Mouse (Mus musculus) heart, embryonic 15.5 days (tissue): Measurements from ENCODE around the gene Fam227b. TPM values are rescaled to one million over a fixed set of nuclear protein-coding genes. Genes with fewer than 3 reads are reported as not detected.
A peak's percentile ranks its signal among the peaks of the same experiment; 100 is the strongest.

Experiments used
- ATAC-seq: fragments of 200-750 bp; cut with Nextera tagmentation; replicated peaks from 2 replicates; pipeline ENCODE4 v1.8.0; 2017; ENCODE audit warnings: low read depth, moderate TSS enrichment; ENCODE audit not compliant: insufficient number of reproducible peaks, insufficient read depth, low FRiP score
- H3K27ac ChIP-seq: fragments of 300-500 bp; sonication (generic); 2 replicates; pipeline ENCODE4 v1.5.1; 2015; ENCODE audit warnings: mild to moderate bottlenecking, inconsistent platforms
- H3K27me3 ChIP-seq: fragments of 300-500 bp; sonication (generic); 2 replicates; pipeline ENCODE4 v1.6.1; 2015; ENCODE audit warnings: inconsistent platforms
- H3K36me3 ChIP-seq: fragments of 300-500 bp; sonication (generic); 2 replicates; pipeline ENCODE4 v1.6.1; 2015; ENCODE audit warnings: mild to moderate bottlenecking, inconsistent platforms
- H3K4me1 ChIP-seq: fragments of 300-500 bp; sonication (generic); replicated peaks from 2 replicates; pipeline ENCODE4 v1.6.1; 2015; ENCODE audit warnings: inconsistent platforms
- H3K4me2 ChIP-seq: fragments of 300-500 bp; sonication (generic); 2 replicates; pipeline ENCODE4 v1.6.1; 2015; ENCODE audit warnings: inconsistent platforms, mild to moderate bottlenecking, moderate library complexity
- H3K4me3 ChIP-seq: fragments of 300-500 bp; sonication (generic); 2 replicates; pipeline ENCODE4 v1.5.1; 2015; ENCODE audit warnings: mild to moderate bottlenecking, inconsistent platforms
- H3K9ac ChIP-seq: fragments of 300-500 bp; sonication (generic); 2 replicates; pipeline ENCODE4 v1.6.1; 2015; ENCODE audit warnings: mild to moderate bottlenecking, inconsistent platforms
- H3K9me3 ChIP-seq: fragments of 300-500 bp; sonication (generic); replicated peaks from 2 replicates; pipeline ENCODE4 v1.6.1; 2016; ENCODE audit warnings: inconsistent platforms
- whole genome bisulfite sequencing: fragments of 180-500 bp; shearing (Covaris S2); methylation state at CpG from one replicate; pipeline ENCODE4 v1.1.7; 2015; ENCODE audit warnings: mixed read lengths; 5-methylcytosine and 5-hydroxymethylcytosine counted together
- polyA plus RNA-seq: library from polyadenylated mRNA; unstranded; fragments of >200 nt; fragmentation: Nextera tagmentation; extraction: Ambion mirVana; gene quantifications from 2 replicates; pipeline ENCODE4 v1.2.1, GENCODE M21; 2015

The Fam227b gene
- polyA plus RNA-seq, 1 experiment from 2014 or later, result not detected

DNA sequence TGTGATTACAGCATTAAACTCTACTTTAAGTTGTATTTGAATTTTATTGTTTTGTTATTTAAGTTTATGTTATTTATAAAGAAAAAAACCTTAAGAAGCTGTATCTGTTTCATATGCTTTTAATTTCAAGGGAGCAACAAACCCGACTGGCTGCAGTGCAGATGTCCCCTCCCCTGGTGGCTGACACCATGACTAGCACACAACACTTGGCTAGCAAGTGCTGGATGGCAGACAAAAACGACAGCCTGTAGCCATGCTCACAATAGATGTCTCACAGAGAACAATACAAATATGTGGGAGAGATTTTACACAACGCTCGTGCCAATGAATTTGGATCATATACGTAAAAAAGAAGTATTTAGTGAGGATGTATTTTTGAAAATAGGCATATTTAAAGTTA is 61.4 kb downstream of the Fam227b start:
- ATAC-seq, result no peak
- Histone ChIP-seq H3K4me2 (no peak overlapping the region), H3K4me3 (no peak overlapping the region), H3K9me3 (no peaks in the 10 kb centered on the region), H3K4me1 (peaks cover 3% of the 10 kb centered on the region; the same call in 1 of the 2 replicates), H3K9ac (no peak overlapping the region), H3K36me3 (no peaks in the 10 kb centered on the region), H3K27me3 (no peaks in the 10 kb centered on the region), H3K27ac (no peak overlapping the region)
- 70% methylated on average over 5 of the region's 5 CpGs for WGBS

DNA sequence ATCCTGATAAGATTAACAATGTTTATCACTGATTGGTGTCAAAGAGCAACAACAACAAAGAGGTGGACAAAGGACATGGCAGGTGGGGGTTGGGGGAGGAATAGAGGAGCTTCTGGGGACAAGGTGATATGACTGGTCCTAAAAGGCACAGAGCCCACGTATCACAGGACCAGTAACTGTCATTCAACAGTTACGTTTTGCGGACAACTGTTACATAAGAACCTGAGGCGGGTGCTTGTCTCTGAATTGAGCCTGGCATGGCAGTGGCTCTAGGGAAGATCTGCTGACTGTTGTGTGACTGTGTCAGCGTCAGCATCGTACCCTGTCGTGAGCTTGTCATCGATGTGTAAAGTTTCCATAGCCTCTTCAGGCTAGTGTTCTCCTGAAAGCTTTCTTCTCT is 65.6 kb downstream of the Fam227b start:
- no peak overlapping the region for H3K27ac ChIP-seq
- H3K4me3 ChIP-seq, result no peak overlapping the region
- no peaks in the 10 kb centered on the region for H3K9me3 ChIP-seq
- peak overlapping the region; percentile 32; the same call in 1 of the 2 replicates for H3K4me2 ChIP-seq
- no peaks in the 10 kb centered on the region for H3K36me3 ChIP-seq
- no peak overlapping the region for H3K9ac ChIP-seq
- 48% methylated on average over 8 of the region's 8 CpGs for WGBS
- ATAC-seq, result no peak
- H3K27me3 ChIP-seq, result no peaks in the 10 kb centered on the region
- peaks cover 3% of the 10 kb centered on the region for H3K4me1 ChIP-seq

- peaks cover 8% of the 10 kb centered on the region for H3K4me1 ChIP-seq
- H3K27me3 ChIP-seq, result no peaks in the 10 kb centered on the region
- no peaks in the 10 kb centered on the region for H3K36me3 ChIP-seq
- H3K27ac ChIP-seq, result no peak overlapping the region
- WGBS, result 73% methylated on average over 3 of the region's 3 CpGs
- H3K4me3 ChIP-seq, result no peak overlapping the region
- H3K9ac ChIP-seq, result no peak overlapping the region
- H3K4me2 ChIP-seq, result no peak overlapping the region
- no peak for ATAC-seq
- H3K9me3 ChIP-seq, result no peaks in the 10 kb centered on the region
These were observed 67.5 kb downstream of the Fam227b start for GRCm38 (mm10) chr2:126084326-126084725.

DNA sequence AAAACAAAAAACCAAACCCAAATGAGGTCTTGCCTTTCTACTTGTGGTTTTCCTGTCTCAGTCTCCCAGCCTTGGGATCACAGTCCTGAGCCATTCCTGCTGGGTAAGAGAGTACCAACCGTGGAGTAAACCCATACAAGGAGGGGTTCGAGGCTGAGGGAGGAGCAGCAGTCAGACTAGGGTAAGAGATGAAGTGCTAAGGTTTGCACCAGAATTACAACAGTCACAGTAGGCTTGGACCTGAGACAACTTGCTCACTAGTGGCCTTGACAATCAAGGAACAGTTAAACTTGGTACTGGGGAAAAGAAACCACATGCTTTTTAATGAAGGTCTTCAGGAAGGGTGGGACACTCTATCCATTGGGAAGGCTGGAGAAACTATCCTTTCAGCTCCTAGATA is 72.7 kb downstream of the Fam227b start:
- no peak overlapping the region for H3K9ac ChIP-seq
- 59% methylated on average over 2 of the region's 2 CpGs for WGBS
- no peaks in the 10 kb centered on the region for H3K36me3 ChIP-seq
- no peaks in the 10 kb centered on the region for H3K9me3 ChIP-seq
- H3K4me3 ChIP-seq, result no peak overlapping the region
- no peak overlapping the region for H3K27ac ChIP-seq
- peaks cover 5% of the 10 kb centered on the region; the same call in 1 of the 2 replicates for H3K4me1 ChIP-seq
- no peaks in the 10 kb centered on the region for H3K27me3 ChIP-seq
- no peak overlapping the region for H3K4me2 ChIP-seq
- no peak for ATAC-seq

- Histone ChIP-seq H3K9me3 (no peaks in the 10 kb centered on the region), H3K9ac (no peak overlapping the region), H3K4me2 (no peak overlapping the region), H3K27me3 (no peaks in the 10 kb centered on the region), H3K36me3 (no peaks in the 10 kb centered on the region), H3K4me3 (no peak overlapping the region), H3K27ac (no peak overlapping the region), H3K4me1 (peaks cover 5% of the 10 kb centered on the region; the same call in 1 of the 2 replicates)
- ATAC-seq, result no peak
- WGBS, result 87% methylated on average over 6 of the region's 6 CpGs
These were observed 75.3 kb downstream of the Fam227b start for GRCm38 (mm10) chr2:126076506-126076905.

DNA sequence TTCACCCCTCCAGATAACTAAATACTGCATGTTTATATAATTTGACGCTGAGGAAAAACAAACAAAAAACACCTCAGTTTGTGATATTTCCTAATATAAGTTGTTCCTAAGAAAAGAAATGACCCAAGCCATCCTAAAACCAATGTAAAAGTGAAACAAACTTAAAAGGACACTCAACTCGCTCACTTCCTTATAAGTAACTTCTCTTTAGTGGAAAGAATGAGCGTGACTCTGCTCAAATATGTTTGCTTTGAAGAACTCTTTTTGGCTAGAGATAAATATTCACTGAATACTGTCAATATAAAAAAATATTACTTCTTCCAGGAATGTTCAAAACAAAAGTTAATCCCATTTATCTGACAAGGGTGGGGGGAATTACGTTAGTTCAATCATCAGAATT is 78.1 kb downstream of the Fam227b start:
- WGBS, result 78% methylated on average over 4 of the region's 4 CpGs

DNA sequence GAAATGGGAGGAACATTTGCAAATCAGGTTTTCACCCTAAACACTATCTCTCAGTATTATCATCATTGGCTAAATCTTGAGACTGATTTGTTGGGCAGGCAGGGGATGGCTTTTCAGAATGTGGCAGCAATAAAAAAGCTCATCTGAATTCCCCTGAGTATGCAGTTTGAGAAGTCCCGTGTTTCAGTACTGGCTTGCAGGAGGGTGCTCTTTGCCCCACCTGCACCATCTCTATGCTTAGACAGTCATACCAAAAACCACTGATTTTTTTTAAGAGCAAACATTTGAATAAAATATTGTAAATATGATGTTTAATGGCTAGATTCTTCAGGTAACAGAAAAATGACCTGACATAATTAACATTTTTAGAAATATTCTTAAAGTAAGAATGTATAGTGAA is 82.1 kb downstream of the Fam227b start:
- Histone ChIP-seq H3K27me3 (no peaks in the 10 kb centered on the region), H3K36me3 (no peaks in the 10 kb centered on the region), H3K9ac (no peak overlapping the region), H3K27ac (no peak overlapping the region), H3K9me3 (no peaks in the 10 kb centered on the region), H3K4me1 (peaks cover 10% of the 10 kb centered on the region), H3K4me3 (no peak overlapping the region), H3K4me2 (no peak overlapping the region)
- ATAC-seq, result no peak
- WGBS, result 88% methylated on average over 1 of the region's 1 CpGs

More for the DNA sequence above, 78.1 kb downstream of the Fam227b start:
- H3K27me3 ChIP-seq, result no peaks in the 10 kb centered on the region
- no peak overlapping the region for H3K27ac ChIP-seq
- H3K9ac ChIP-seq, result no peak overlapping the region
- H3K4me1 ChIP-seq, result no peaks in the 10 kb centered on the region
- ATAC-seq, result no peak
- no peaks in the 10 kb centered on the region for H3K9me3 ChIP-seq
- H3K36me3 ChIP-seq, result no peaks in the 10 kb centered on the region
- H3K4me3 ChIP-seq, result no peak overlapping the region
- H3K4me2 ChIP-seq, result no peak overlapping the region

DNA sequence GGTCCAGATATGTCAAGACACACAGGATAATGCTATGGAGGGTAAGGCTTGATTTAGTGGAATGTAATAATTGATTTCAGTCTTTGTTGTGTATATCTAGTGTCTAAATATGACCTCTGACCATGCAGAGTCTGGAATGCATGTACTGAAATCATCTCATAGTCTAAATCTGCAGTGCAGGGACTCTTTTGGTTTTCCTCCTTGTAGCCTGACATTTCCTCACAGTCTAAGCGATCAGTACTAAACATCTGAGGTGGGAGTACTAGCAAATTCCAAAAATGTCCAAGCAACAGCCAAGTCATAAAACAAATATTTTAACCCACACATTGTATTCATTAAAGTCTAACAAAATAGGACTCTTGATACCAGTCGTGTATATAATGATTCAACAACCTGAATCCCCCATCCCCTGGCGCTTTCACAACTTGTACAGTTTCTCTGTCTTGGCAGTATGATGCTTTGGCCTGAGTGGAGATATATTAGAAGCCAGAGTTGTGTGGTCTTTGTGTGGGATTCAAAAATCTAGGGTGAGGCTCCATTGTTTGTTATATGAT is 86.4 kb downstream of the Fam227b start:
- Histone ChIP-seq H3K27ac (peak overlapping the region; percentile 63), H3K4me1 (peaks cover 17% of the 10 kb centered on the region), H3K4me2 (no peak overlapping the region), H3K9me3 (no peaks in the 10 kb centered on the region), H3K36me3 (no peaks in the 10 kb centered on the region), H3K9ac (no peak overlapping the region), H3K27me3 (no peaks in the 10 kb centered on the region), H3K4me3 (no peak overlapping the region)
- ATAC-seq, result no peak
- WGBS, result 67% methylated on average over 3 of the region's 3 CpGs

GRCm38 (mm10) chr2:126064814-126065213 is 87.0 kb downstream of the Fam227b start:
- Histone ChIP-seq H3K4me3 (no peak overlapping the region), H3K9ac (no peak overlapping the region), H3K36me3 (no peaks in the 10 kb centered on the region), H3K27me3 (no peaks in the 10 kb centered on the region), H3K4me1 (peaks cover 17% of the 10 kb centered on the region), H3K9me3 (no peaks in the 10 kb centered on the region), H3K27ac (peak overlapping the region; percentile 63), H3K4me2 (no peak overlapping the region)
- peak; percentile 56; the same call in 1 of the 2 replicates for ATAC-seq
- WGBS, result 28% methylated on average over 2 of the region's 2 CpGs

DNA sequence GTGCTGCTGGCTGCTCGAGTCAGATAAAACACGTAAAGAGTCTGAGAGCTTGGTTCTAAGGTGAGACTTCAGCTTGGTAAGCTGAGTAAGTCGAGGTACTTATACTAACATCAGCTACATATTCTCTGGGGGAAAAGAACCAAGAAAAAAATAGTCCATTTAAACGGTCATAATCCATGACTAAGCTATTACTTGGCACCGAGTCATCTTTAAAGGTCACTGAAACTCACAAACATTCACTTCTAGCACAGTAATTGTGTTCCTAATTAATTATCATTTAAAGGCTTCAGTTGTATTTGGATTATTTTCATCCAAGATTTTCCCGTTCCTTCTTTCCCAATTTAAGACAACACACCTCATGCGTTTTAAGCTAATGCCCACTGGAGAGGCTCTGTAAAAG is 88.9 kb downstream of the Fam227b start:
- WGBS, result 72% methylated on average over 7 of the region's 7 CpGs
- Histone ChIP-seq H3K4me3 (no peak overlapping the region), H3K9me3 (no peaks in the 10 kb centered on the region), H3K4me1 (peaks cover 17% of the 10 kb centered on the region), H3K36me3 (no peaks in the 10 kb centered on the region), H3K27me3 (no peaks in the 10 kb centered on the region), H3K27ac (no peak overlapping the region), H3K9ac (no peak overlapping the region), H3K4me2 (no peak overlapping the region)
- ATAC-seq, result no peak

DNA sequence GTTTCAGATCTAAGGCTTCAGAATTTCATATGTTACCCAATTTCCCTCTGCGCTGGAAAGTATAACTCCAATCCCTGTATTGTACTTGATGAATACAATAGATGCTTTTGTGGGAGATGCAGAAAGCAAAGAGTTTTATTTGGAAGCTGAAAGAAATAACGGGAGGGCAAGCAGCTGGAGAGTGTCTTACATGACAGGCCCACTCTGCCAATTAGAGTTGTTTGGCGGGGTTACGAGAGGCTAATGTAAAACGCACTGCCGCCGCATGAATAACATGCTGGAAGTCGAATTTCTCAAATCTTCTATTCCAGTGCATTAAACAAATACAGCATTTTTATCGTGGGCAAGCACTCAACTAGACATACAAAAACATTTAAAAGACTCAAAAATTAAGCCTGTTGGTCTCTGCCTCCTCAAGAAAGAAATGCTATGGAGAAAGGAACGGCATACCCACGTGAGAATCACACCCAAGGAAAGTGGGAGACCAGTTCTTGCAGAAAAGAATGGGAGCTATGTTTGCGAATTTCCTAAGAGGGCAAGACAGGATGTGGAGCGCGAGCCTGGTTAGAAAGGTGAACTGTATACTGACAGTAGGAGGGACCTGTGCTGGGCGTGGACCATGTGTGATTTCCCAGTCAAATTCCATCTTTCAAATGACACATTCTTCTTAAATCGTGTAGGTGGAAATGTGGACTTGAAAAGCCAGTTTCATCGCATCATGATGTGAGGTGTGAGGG is 90.6 kb downstream of the Fam227b start:
- H3K4me3 ChIP-seq, result no peak overlapping the region

GRCm38 (mm10) chr2:126060595-126060994 is 91.2 kb downstream of the Fam227b start:
- Histone ChIP-seq H3K4me3 (no peak overlapping the region), H3K9me3 (no peaks in the 10 kb centered on the region), H3K27ac (peak overlapping the region; percentile 20; the same call in 1 of the 2 replicates), H3K27me3 (no peaks in the 10 kb centered on the region), H3K9ac (no peak overlapping the region), H3K4me2 (no peak overlapping the region), H3K4me1 (peaks cover 16% of the 10 kb centered on the region), H3K36me3 (no peaks in the 10 kb centered on the region)
- 0 out of 2 replicates have a peak, but pooled peaks have one; percentile 55 for ATAC-seq
- WGBS, result 45% methylated on average over 4 of the region's 4 CpGs

More for the DNA sequence above, 90.6 kb downstream of the Fam227b start:
- no peaks in the 10 kb centered on the region for H3K9me3 ChIP-seq
- no peaks in the 10 kb centered on the region for H3K36me3 ChIP-seq
- ATAC-seq, result no peak
- H3K4me2 ChIP-seq, result no peak overlapping the region
- H3K9ac ChIP-seq, result no peak overlapping the region
- WGBS, result 59% methylated on average over 17 of the region's 17 CpGs
- no peaks in the 10 kb centered on the region for H3K27me3 ChIP-seq
- H3K27ac ChIP-seq, result peak overlapping the region; percentile 49; the same call in 1 of the 2 replicates
- H3K4me1 ChIP-seq, result peaks cover 17% of the 10 kb centered on the region
